Mouse (Mus musculus) megakaryocyte, embryonic 14.5 days (primary cell): ENCODE measurements around the gene Lamb1. TPM values are rescaled to one million over a fixed set of nuclear protein-coding genes. Genes with fewer than 3 reads are reported as not detected.

Experiments used
- H3K27me3 ChIP-seq: replicated peaks from 2 replicates; pipeline ENCODE3; 2012; ENCODE audit warnings: inconsistent platforms
- H3K36me3 ChIP-seq: replicated peaks from 2 replicates; pipeline ENCODE3; 2012; ENCODE audit warnings: low read length, inconsistent platforms, mixed read lengths
- H3K4me1 ChIP-seq: 2 replicates; pipeline ENCODE4 v1.6.1; 2012; ENCODE audit warnings: inconsistent platforms
- H3K4me3 ChIP-seq: replicated peaks from 2 replicates; pipeline ENCODE3; 2012; ENCODE audit warnings: moderate library complexity, mild to moderate bottlenecking, inconsistent platforms
- H3K9me3 ChIP-seq: 2 replicates; pipeline ENCODE4 v1.6.1; 2012; ENCODE audit warnings: inconsistent platforms
- FLI1 ChIP-seq: IDR thresholded peaks from 2 replicates; pipeline ENCODE4 v1.6.1; 2012; ENCODE audit warnings: low read length, inconsistent platforms, mixed read lengths
- GATA1 ChIP-seq: IDR thresholded peaks from 3 replicates; pipeline ENCODE4 v1.6.1; 2012; ENCODE audit warnings: mixed read lengths, low read length, inconsistent platforms, borderline replicate concordance
- polyA plus RNA-seq: library from polyadenylated mRNA; stranded (reverse); fragments of >175 nt; gene quantifications from 2 replicates; pipeline ENCODE4 v1.2.3, GENCODE M21; 2012; ENCODE audit warnings: low replicate concordance; ENCODE audit not compliant: insufficient read depth

Lamb1 gene
- polyA plus RNA-seq, 1 experiment: not detected

- peaks cover 14% of the 10 kb centered on the region; the same call in 1 of the 2 replicates for H3K4me1 ChIP-seq
- TF ChIP-seq GATA1 (no peak), FLI1 (no peak)
- peaks cover 4% of the 10 kb centered on the region; the same call in 1 of the 2 replicates for H3K9me3 ChIP-seq
- H3K4me3 ChIP-seq: no peak overlapping the region
- H3K27me3 ChIP-seq: peaks cover 56% of the 10 kb centered on the region
- no peaks in the 10 kb centered on the region for H3K36me3 ChIP-seq
These were observed 3.3 kb downstream of the Lamb1 start for GRCm38 (mm10) chr12:31268315-31268714.

DNA sequence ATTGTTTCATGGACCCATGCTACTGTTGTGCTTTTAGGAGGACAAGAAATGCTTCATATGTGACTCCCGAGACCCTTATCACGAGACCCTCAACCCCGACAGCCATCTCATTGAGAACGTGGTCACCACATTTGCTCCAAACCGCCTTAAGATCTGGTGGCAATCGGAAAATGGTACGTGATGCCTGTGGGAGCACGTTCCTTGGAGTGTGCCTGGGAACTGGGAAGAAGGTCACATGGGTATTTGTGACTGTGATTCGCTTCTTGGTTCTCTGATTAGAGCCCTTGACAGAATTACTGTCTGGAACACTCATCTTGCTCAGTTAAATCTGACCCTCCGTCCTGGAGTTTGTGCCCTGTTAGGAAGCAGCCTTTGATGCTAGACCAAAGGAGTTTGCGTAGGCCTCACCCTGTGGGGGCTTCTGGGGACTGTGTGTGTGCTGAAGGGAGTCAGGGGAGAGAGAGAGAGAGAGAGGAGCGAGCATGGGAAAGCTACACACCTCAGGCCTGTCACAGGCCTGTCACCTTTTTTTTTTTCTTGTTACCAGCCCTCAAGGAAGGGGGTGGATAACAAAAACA, 4.1 kb downstream of the Lamb1 start:
- no peak overlapping the region for H3K4me3 ChIP-seq
- peaks cover 14% of the 10 kb centered on the region; the same call in 1 of the 2 replicates for H3K4me1 ChIP-seq
- TF ChIP-seq FLI1: no peak
- no peak for TF ChIP-seq GATA1
- no peaks in the 10 kb centered on the region for H3K36me3 ChIP-seq
- peaks cover 55% of the 10 kb centered on the region for H3K27me3 ChIP-seq
- peaks cover 11% of the 10 kb centered on the region for H3K9me3 ChIP-seq

GRCm38 (mm10) chr12:31270361-31270760, 5.3 kb downstream of the Lamb1 start:
- TF ChIP-seq GATA1 (no peak), FLI1 (no peak)
- Histone ChIP-seq H3K36me3 (no peaks in the 10 kb centered on the region), H3K9me3 (peaks cover 15% of the 10 kb centered on the region), H3K4me1 (peaks cover 14% of the 10 kb centered on the region; the same call in 1 of the 2 replicates), H3K4me3 (no peak overlapping the region), H3K27me3 (peaks cover 42% of the 10 kb centered on the region)

- no peak for TF ChIP-seq FLI1
- TF ChIP-seq GATA1: no peak
- Histone ChIP-seq H3K4me1 (peaks cover 14% of the 10 kb centered on the region; the same call in 1 of the 2 replicates), H3K4me3 (no peak overlapping the region), H3K9me3 (peaks cover 15% of the 10 kb centered on the region), H3K36me3 (no peaks in the 10 kb centered on the region), H3K27me3 (peaks cover 38% of the 10 kb centered on the region)
These were observed 5.7 kb downstream of the Lamb1 start for GRCm38 (mm10) chr12:31270776-31271175.

- no peaks in the 10 kb centered on the region for H3K36me3 ChIP-seq
- no peak overlapping the region for H3K4me3 ChIP-seq
- no peak for TF ChIP-seq FLI1
- no peak for TF ChIP-seq GATA1
- peaks cover 17% of the 10 kb centered on the region for H3K9me3 ChIP-seq
- peaks cover 34% of the 10 kb centered on the region for H3K27me3 ChIP-seq
- H3K4me1 ChIP-seq: peaks cover 14% of the 10 kb centered on the region; the same call in 1 of the 2 replicates
These were observed 6.5 kb downstream of the Lamb1 start for GRCm38 (mm10) chr12:31271361-31272011.

- TF ChIP-seq GATA1 (no peak), FLI1 (no peak)
- Histone ChIP-seq H3K36me3 (no peaks in the 10 kb centered on the region), H3K27me3 (peaks cover 28% of the 10 kb centered on the region), H3K4me1 (peaks cover 10% of the 10 kb centered on the region; the same call in 1 of the 2 replicates), H3K4me3 (no peak overlapping the region), H3K9me3 (peaks cover 17% of the 10 kb centered on the region)
These were observed 7.1 kb downstream of the Lamb1 start for GRCm38 (mm10) chr12:31272012-31272735.

DNA sequence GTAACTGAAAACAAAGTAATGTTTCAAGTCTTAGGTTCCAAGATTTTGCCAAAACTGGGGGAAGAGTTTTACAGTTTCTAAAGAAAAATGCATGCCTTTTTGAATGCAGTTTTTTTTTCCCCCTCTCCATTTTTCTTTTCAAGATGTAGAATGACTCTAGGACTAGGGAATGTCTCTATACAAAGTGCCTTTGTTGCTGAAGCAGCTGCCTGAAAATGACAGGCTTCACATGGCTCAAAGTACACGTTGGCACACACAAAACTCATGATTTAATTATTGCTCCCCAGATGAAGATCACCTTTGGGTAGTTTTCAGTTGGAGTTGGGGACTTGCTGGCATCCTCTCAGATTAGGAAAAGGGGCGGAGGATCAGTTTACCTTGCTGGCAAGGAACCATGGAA, 7.8 kb downstream of the Lamb1 start:
- peaks cover 23% of the 10 kb centered on the region for H3K27me3 ChIP-seq
- peaks cover 10% of the 10 kb centered on the region; the same call in 1 of the 2 replicates for H3K4me1 ChIP-seq
- no peak overlapping the region for H3K4me3 ChIP-seq
- H3K36me3 ChIP-seq: no peaks in the 10 kb centered on the region
- peaks cover 17% of the 10 kb centered on the region for H3K9me3 ChIP-seq
- TF ChIP-seq FLI1: no peak
- no peak for TF ChIP-seq GATA1

GRCm38 (mm10) chr12:31273646-31274045, 8.6 kb downstream of the Lamb1 start:
- Histone ChIP-seq H3K36me3 (no peaks in the 10 kb centered on the region), H3K4me3 (no peak overlapping the region)

DNA sequence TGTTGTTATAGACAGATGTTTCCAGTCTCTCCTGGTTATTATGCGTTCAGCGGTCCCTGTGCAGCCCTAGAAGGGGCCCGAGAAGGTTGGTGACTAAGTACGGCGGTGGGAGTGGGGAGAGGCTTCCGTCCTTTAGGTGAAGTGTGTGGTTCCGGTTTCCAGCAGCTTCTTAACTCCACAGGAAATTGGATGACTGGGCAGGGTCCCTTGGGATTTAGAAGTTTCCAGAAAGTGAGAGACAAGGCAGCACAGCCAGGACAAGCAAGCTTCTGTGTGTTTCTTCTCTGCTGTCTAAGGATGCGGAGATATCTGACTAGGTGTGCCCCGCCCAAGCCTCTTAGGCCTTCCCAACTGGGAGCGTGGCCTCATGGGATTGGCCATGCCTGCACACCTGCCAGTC, 10.4 kb downstream of the Lamb1 start:
- Histone ChIP-seq H3K36me3 (no peaks in the 10 kb centered on the region), H3K4me1 (peaks cover 10% of the 10 kb centered on the region; the same call in 1 of the 2 replicates), H3K27me3 (peaks cover 15% of the 10 kb centered on the region), H3K9me3 (peaks cover 15% of the 10 kb centered on the region), H3K4me3 (no peak overlapping the region)
- TF ChIP-seq FLI1: no peak
- no peak for TF ChIP-seq GATA1

More at GRCm38 (mm10) chr12:31273646-31274045, 8.6 kb downstream of the Lamb1 start:
- no peak for TF ChIP-seq GATA1
- TF ChIP-seq FLI1: no peak
- Histone ChIP-seq H3K9me3 (peaks cover 17% of the 10 kb centered on the region), H3K4me1 (peaks cover 10% of the 10 kb centered on the region; the same call in 1 of the 2 replicates), H3K27me3 (peaks cover 20% of the 10 kb centered on the region)

- H3K4me1 ChIP-seq: no peaks in the 10 kb centered on the region
- no peak overlapping the region for H3K4me3 ChIP-seq
- no peak for TF ChIP-seq GATA1
- TF ChIP-seq FLI1: no peak
- peaks cover 13% of the 10 kb centered on the region for H3K9me3 ChIP-seq
- H3K36me3 ChIP-seq: no peaks in the 10 kb centered on the region
- H3K27me3 ChIP-seq: peaks cover 7% of the 10 kb centered on the region
These were observed 13.2 kb downstream of the Lamb1 start for GRCm38 (mm10) chr12:31278270-31278669.
